Mouse (Mus musculus): ENCODE data around the gene Klf4.

Gene Klf4

DNA sequence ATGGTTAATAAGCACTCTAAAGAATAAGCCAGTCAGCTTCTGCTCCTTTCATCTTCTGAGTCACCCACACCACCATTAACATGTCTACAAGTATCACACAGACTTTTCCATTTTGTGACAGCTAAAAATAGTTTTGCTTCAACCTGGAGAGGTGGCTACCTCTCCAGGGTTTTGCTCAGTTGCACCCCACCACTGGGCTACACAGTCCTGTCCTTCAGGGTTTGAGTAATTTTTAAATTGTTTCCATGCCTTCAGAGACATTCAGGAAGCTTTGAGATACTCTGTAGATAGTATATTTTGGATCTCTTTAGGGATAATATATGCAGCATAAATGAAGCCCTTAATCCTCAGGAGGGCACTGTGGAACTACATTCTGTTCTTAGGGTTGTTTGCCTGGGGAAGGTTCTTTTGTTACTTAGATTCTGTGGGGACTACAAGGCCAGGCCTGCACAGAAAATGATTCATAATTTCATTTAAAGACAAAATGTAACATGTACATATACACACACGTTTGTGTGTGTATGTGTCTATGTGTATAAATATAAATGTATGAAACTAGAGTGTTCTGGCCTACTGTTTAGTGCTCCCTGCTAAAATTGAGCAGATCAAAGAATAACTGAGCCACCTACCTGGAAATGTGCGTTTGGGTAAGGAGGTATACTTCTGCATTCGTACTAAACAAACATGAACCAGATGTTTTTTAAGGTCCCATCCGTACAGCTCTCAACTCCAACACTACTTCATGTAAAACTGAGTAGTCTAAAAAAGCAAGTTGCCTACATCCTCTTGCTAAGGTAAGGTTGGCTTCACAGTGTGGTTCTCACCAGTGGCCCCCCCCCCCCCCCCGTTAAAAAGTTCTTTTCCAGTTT lies 5.8 kb downstream of the Klf4 start:
- DNase-seq (ENCODE audit: low spot score in 2 of 2): no peak

DNA sequence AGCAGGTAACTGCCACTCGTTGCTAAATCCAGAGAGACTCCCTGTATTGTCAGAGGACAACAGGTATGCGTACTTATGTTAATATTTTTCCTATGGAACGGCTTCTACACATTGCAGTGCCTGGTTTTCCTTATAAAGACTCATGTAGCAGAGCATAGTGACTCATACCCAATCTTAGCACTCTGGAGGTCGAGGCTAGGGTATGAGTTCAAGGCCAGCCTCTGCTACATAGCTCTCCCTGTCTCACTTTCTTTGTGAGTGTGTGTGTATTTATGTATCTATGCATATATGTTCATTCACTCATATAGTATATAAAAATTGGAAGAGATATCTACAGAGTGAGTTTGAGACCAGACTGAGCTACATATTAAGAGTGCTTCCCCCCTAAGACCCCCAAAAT lies 8.3 kb downstream of the Klf4 start:
- DNase-seq (ENCODE audit: low spot score in 2 of 2): no peak

DNA sequence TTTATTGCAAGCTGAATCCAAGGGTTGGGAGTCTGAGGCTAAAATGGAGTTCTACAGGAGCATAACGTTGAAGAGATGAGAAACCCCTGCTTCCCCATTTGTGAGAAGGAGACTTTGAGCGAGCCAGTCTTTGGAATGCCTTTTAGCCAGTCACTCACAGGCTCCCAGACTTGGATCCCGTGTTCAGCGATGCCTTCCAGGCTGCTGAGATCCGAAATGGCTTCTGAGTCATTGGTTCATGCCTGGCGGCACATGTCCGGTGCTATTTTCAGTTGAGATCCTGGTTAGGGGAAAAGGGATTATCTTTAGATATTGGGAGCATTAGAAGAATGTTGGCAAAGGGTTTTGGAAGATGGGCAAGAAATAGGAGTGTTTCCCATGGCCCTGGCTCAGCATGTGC lies 14.8 kb downstream of the Klf4 start:
- DNase-seq (ENCODE audit: low spot score in 2 of 2): no peak

DNA sequence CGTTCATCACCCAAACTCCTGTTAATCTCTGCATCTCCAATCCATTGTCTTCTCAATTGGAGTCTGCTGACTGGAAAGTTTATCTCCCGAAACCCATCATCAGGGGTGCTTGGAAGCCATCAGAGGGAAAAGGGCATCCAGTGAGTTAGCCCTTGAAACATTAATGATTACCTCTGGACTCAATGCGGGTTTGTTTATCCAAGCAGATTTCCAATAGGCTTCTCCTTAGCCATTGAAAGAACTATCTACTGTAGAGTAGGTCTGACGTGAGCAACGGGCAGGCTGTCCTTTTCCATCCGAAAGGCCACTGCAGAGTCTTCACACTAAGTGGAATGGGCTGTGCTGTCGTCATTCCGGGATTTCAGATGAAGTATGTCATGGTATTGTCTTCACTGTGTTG lies 16.2 kb downstream of the Klf4 start:
- DNase-seq (ENCODE audit: low spot score in 2 of 2): no peak

DNA sequence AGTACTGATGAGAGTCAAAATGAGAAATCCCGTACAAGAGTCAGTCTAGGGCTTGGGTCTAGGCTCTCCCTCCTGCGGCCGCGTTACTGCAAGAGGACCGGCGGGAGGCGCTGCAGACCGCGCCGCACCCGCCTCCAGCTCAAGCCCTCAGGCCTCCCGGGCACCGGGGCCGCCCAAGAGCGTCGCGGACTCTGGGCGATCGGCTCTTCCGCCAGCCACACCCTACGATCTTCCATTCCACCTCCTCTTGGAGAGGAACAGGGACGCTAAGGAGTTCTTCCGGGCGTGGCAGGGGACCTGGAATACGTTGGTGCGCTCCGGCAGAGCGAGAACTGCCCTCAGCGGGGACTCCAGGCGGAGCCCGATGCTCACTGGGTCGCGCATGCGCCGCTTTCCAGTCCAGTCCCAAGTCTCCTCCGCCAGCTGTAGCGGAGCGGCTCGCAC lies 17.5 kb downstream of the Klf4 start:
- DNase-seq (ENCODE audit: low spot score in 2 of 2): peak; percentile 31 to 78

DNA sequence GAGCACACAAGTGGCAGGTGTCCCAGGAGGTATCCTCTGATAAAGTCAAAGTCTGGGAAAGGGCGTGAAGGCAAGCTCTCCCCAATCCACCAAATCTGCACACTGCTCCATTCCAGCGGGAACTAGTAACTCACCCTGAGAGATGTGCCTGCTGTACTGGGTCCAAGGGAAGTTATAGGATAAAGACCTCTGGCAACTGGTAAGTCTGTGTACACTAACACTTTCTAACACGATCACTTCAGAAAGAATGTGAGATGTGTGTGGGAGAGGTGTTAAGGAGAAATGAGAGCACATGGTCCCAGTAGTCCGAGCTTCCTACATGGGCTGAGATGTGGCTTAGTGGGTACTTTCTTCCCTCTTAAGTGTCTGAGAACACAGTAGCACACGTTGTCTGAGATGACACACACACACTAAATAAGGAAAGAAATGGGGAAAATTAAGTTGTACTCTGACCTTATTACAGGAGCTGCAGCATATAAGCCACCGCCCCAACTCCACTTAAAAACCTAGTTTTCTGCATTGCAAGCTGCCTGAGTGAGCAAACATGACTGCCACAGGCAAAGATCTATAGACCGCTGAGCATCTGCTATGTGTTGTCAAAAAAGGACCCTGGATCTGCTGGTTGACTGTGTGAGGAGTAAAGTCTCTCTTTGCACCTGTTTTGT lies 18.5 kb downstream of the Klf4 start:
- no peak for DNase-seq (ENCODE audit: low spot score in 2 of 2)

DNA sequence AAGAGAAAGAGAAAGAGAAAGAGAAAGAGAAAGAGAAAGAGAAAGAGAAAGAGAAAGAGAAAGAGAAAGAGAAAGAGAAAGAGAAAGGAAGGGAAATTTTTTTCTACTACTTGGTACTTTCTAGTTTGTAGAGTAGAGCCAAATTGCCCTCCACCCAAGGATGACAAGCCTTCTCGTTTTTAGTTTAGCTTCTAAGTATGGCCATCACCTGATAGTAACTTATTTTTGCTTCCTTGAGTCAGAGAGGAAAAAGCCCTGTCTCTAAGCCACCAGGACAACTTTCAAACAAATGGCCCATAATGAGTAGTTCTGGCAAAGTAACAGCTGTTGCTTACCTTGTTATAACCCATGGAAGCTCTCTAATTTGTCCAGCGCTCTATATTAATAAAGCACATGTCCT lies 20.9 kb downstream of the Klf4 start:
- DNase-seq (ENCODE audit: low spot score in 2 of 2): no peak

DNA sequence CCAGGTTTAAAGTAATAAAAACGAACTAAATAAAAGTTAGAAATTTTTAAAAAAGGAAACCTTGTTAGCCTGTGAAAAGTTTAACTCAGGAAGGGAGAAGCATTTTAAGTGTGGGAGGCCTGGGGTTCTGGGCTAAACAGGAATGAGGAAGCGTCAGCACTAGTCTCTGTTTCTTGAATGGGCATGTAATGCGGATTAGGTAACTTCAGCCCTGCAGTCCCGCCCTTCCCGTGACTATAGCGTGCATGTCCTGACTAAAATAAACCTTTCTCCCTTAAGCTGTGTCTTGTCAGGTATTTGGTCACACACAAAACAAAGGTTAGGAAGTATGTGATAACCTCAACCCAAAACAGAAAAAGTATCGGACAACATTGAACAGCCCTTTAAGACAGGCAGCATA lies 23.6 kb downstream of the Klf4 start:
- DNase-seq (ENCODE audit: low spot score in 2 of 2): no peak

DNA sequence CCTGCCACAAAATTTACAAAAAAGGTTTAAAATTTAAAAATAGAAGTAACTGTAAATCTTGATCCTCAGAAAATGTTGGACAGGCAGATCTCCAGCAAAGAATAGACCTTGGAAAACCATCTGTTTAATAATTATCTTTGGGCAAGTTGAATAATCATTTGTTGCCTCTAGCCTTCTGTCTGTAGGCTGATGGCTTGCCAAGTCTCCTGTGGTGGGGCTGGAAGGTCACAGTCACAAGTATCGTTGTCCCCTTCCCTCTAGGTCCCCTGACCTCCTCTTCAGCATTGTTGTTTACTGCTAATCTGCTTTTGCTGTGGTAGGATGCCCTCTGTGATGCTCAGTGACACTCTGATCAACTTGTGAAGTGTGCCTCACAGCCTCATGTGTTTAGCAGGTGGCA lies 33.6 kb downstream of the Klf4 start:
- DNase-seq (ENCODE audit: low spot score in 2 of 2): no peak

DNA sequence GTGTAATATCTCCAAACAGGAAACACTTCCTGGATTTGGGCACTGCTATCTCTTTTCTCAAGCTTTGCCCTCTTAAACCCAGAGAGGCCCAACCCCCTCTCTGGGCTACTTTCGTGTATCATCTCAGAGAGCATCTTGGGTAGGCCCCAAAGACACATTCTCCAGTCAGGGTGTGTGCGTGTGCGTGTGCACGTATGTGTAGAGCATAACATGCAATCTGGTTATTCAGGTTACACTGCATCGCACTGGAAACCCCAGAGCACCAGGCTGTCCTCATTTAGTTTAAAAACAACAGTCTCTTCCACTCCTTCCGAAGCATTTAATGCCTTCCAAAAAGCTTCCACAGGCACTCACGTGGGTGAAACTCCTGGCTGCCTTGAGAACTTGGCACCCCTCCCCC lies 35.9 kb downstream of the Klf4 start:
- DNase-seq (ENCODE audit: low spot score in 2 of 2): no peak

DNA sequence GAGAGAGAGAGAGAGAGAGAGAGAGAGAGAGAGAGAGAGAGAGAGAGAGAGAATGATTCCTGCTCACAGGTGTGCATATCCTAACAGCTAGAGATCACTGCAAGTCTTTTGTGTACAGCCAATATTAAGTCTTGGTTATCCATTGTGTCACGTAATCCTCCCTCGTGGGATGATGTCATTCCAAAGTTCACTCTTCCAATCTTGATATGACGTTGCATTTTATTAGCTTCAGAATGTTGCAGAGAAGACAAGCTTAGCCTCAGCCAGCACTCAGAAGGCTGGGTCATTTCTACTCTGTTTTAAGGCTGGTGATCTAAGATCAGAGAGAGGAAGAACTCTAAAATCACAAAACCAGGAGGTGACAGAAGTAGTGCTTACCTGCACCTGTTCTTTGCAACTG lies 39.0 kb downstream of the Klf4 start:
- DNase-seq (ENCODE audit: low spot score in 2 of 2): no peak

DNA sequence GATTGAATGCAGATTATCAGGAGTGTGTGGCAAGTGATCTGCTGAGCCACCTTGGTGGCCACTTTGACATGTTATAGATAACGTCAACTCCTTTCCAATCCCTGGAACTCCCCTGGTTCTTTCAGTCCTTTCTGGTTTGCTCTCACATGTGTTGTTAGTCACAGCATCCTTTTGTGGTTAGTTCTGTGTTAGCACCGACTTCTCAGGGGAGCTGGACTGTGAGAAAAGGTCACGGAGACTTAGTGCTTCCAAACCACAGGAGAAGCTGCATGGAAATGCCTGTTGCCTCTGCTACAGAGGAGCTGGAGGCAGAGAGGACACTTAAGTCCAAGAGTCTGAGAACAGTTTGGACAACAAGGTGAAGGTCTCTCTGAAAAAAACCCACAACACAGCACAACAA lies 42.9 kb downstream of the Klf4 start:
- DNase-seq (ENCODE audit: low spot score in 2 of 2): no peak

DNA sequence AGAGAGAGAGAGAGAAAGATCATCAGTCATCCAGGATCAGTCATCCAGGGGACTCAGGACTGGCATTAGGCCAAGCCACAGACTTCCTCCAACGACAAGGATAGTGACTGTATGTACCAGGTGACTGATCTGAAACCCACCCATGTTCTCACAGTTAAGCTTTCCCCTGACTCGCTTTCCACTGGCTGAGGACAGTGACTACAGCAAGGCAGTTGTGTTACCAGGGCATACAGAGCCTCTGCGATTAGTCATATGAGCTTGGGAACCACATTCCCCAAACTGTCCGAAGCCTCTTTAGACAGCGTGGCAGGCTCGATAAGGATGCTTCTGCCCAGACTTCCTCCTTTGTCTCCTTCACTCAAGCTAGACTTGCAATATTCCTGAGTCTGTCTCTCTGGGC lies 43.7 kb downstream of the Klf4 start:
- DNase-seq (ENCODE audit: low spot score in 2 of 2): no peak

DNA sequence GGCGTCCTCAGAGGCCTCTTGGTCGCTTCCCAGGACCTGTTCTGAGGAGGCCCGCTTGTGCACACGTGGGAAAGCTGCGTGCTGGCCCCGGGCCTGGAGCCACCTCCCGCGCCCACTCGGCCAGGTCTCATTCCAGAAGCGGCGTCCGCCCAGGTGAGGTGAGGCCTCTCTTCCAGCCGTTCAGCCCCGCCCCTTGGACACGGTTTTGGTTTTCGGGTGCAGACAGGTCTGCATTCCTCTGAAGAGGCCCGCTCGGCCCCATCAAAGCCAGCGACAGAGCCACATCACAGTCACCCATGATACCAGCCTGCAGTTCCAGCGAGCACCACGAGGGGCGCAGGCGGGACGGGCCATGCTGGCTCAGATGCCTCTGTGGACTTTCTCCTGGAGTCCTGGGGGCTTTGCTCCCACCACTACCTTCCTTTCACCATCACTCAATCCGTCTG lies 51.9 kb downstream of the Klf4 start:
- DNase-seq (ENCODE audit: low spot score in 2 of 2): peak; percentile 58 to 90

DNA sequence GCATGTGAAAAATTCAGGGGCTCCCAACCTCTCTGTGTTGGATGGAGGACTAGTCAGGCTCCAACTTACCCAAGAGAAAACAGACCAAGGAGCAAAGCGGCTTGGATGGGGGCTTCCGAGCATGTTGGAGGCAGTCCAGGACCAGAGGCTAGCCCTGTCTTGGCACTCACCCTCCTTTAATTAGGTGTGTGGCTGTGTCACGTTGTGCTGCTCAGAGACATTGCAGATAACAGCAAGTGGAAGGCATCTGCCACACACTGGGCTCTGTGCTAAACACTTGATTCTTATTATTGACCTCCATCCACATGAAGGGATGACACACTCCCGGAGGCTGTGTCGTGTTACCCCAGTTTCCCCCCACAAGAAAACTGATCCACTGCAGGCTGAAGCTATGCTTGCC lies 53.9 kb downstream of the Klf4 start:
- DNase-seq (ENCODE audit: low spot score in 2 of 2): no peak

DNA sequence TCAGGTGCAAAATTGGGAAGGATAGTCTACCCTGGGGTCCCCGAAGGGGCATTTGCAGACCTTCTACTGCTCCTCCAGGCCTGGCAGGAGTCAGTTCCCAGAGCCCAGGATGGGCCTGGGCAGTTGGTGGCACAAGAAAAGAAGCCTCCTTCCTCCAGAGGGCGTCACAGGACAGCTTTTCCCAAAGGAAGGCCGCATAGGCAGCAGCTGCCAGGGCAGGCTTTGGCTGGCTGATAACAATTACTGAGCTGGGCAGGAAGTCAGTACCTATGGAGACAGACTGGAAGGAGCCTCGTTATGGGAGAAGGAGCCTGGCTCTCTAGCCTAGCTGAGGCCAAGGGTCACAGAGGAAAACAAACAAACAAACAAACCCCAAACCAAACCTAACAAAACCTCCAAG lies 54.3 kb downstream of the Klf4 start:
- no peak for DNase-seq (ENCODE audit: low spot score in 2 of 2)

DNA sequence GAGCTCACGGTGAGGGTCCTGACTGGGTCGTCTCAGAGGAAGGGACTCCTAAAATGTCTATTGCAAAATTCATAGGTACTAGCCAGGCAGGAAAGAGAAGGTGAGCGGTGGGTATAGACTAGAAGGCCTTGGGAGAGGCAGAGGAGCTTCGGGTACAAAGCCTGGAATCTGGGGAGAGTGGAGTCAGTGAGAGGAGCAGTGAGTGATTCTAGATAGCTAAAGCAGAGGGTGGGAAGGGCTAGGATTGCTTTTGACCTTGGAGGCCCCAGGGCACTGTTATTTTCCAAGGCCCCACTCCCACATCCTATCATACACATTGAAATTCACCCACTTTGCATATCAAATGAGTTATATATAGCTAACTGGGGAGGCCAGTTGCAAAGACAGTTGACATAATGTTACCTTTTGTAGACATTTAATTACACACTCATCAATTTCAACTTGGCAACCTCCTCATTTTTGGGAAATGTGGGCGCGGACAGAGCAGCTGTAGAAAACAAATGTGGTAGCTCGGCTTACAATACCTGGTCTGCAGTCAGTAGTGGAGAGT lies 55.0 kb downstream of the Klf4 start:
- DNase-seq (ENCODE audit: low spot score in 2 of 2): no peak

Measured in spleen, postnatal 4 days (tissue).